Mouse (Mus musculus): ENCODE data around the gene Trib3. TPM values are rescaled to one million over a fixed set of nuclear protein-coding genes. Genes with fewer than 3 reads are reported as not detected.

Gene Trib3
- polyA plus RNA-seq, 1 experiment, result 27.6 TPM

- Histone ChIP-seq H3K79me3 (ENCODE audit: low read depth) (no peaks in the 10 kb centered on the region), H3K36me3 (ENCODE audit: control insufficient read depth, insufficient read depth) (peaks cover 44% of the 10 kb centered on the region), H3K4me3 (ENCODE audit: insufficient read depth, poor library complexity, severe bottlenecking) (no peak overlapping the region), H3K27me3 (ENCODE audit: control insufficient read depth, insufficient read depth, insufficient read length) (no peaks in the 10 kb centered on the region), H3K79me2 (ENCODE audit: control insufficient read depth, insufficient read depth) (no peaks in the 10 kb centered on the region), H3ac (ENCODE audit: control insufficient read depth, insufficient read length, low read depth) (no peak overlapping the region)
- no peak for TF ChIP-seq MYOG (IDR thresholded peaks at IDR 0.05; ENCODE audit: control insufficient read depth, extremely low read depth, insufficient read length)
- TF ChIP-seq MYOD1 (IDR thresholded peaks at IDR 0.05; ENCODE audit: control insufficient read depth, insufficient read length, low read depth), result no peak
- no peak for TF ChIP-seq USF1 (IDR thresholded peaks at IDR 0.05; ENCODE audit: low read depth)
- TF ChIP-seq FOSL1 (IDR thresholded peaks at IDR 0.05; ENCODE audit: insufficient read depth, low read length, poor library complexity, severe bottlenecking), result no peak
These were observed 55.8 kb downstream of the Trib3 start for GRCm38 (mm10) chr2:152288046-152288445.

DNA sequence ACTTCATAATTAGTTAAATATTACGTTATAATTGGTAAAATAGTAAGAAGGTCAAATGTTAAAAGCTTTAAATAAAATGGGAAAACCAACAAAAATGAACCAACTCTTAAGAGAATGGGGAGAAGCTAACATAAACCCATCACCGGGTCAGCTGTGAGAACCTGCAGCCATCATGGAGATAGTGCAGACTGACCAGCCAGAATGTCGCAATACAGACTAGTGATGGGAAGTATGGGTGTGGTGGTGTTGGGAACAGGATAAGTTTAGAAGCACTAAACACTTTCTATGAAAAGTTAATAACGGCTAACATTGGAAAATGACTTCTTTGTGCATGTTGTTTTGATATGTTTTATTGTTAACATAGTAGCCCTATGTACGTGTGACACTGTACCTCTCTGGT is 56.3 kb downstream of the Trib3 start:
- Histone ChIP-seq H3K4me3 (ENCODE audit: insufficient read depth, poor library complexity, severe bottlenecking) (no peak overlapping the region), H3K79me3 (ENCODE audit: low read depth) (no peaks in the 10 kb centered on the region), H3ac (ENCODE audit: control insufficient read depth, insufficient read length, low read depth) (no peak overlapping the region), H3K79me2 (ENCODE audit: control insufficient read depth, insufficient read depth) (no peaks in the 10 kb centered on the region), H3K36me3 (ENCODE audit: control insufficient read depth, insufficient read depth) (peaks cover 48% of the 10 kb centered on the region), H3K27me3 (ENCODE audit: control insufficient read depth, insufficient read depth, insufficient read length) (no peaks in the 10 kb centered on the region)
- TF ChIP-seq MYOG (IDR thresholded peaks at IDR 0.05; ENCODE audit: control insufficient read depth, extremely low read depth, insufficient read length), result no peak
- peak; percentile 51 for TF ChIP-seq CEBPB (IDR thresholded peaks at IDR 0.05; ENCODE audit: low read depth)

Other genes starting within 250 kb of the Trib3 start
- gene Srxn1, start 238.5 kb downstream of the Trib3 start, polyA plus RNA-seq (2012; fragmentation: generic; extraction: Trizol), result 60.3 TPM
- not detected for gene Tcf15, start 200.5 kb downstream of the Trib3 start, polyA plus RNA-seq (2012; fragmentation: generic; extraction: Trizol)
- gene Csnk2a1, start 117.2 kb downstream of the Trib3 start, polyA plus RNA-seq (2012; fragmentation: generic; extraction: Trizol), result 37.7 TPM
- 32.7 TPM for gene Tbc1d20, start 50.2 kb downstream of the Trib3 start, polyA plus RNA-seq (2012; fragmentation: generic; extraction: Trizol)
- 65.3 TPM for gene Rbck1, start 11.4 kb downstream of the Trib3 start, polyA plus RNA-seq (2012; fragmentation: generic; extraction: Trizol)
- not detected for gene Nrsn2, start 32.6 kb upstream of the Trib3 start, polyA plus RNA-seq (2012; fragmentation: generic; extraction: Trizol)
- gene Sox12, start 54.0 kb upstream of the Trib3 start, polyA plus RNA-seq (2012; fragmentation: generic; extraction: Trizol), result 7.2 TPM
- not detected for gene Zcchc3, start 71.0 kb upstream of the Trib3 start, polyA plus RNA-seq (2012; fragmentation: generic; extraction: Trizol)
- 0.09 TPM for gene 6820408C15Rik, start 71.6 kb upstream of the Trib3 start, polyA plus RNA-seq (2012; fragmentation: generic; extraction: Trizol)
- gene Defb23, start 120.6 kb upstream of the Trib3 start, polyA plus RNA-seq (2012; fragmentation: generic; extraction: Trizol), result not detected
- not detected for gene Defb20, start 133.0 kb upstream of the Trib3 start, polyA plus RNA-seq (2012; fragmentation: generic; extraction: Trizol)
- gene Defb22, start 146.1 kb upstream of the Trib3 start, polyA plus RNA-seq (2012; fragmentation: generic; extraction: Trizol), result not detected
- not detected for gene Defb26, start 167.7 kb upstream of the Trib3 start, polyA plus RNA-seq (2012; fragmentation: generic; extraction: Trizol)
- gene Defb28, start 174.2 kb upstream of the Trib3 start, polyA plus RNA-seq (2012; fragmentation: generic; extraction: Trizol), result 0.57 TPM
- not detected for gene Defb29, start 196.1 kb upstream of the Trib3 start, polyA plus RNA-seq (2012; fragmentation: generic; extraction: Trizol)
- gene Gm17416, start 225.3 kb upstream of the Trib3 start, polyA plus RNA-seq (2012; fragmentation: generic; extraction: Trizol), result not detected
- gene Defb21, start 228.7 kb upstream of the Trib3 start, polyA plus RNA-seq (2012; fragmentation: generic; extraction: Trizol), result not detected
- not detected for gene Defb19, start 236.3 kb upstream of the Trib3 start, polyA plus RNA-seq (2012; fragmentation: generic; extraction: Trizol)